Mouse (Mus musculus) spleen, adult 2 months (tissue): Measurements from ENCODE around the gene Smc3. TPM values are rescaled to one million over a fixed set of nuclear protein-coding genes. Genes with fewer than 3 reads are reported as not detected.
A peak's percentile ranks its signal among the peaks of the same experiment; 100 is the strongest.
"Not testable (repeated sequence)": the region's sequence is repeated elsewhere in the genome, so short reads cannot be mapped to it uniquely, and the experiment has no call there.

Experiments used
- DNase-seq, 2 experiments: peaks; one replicate each; pipeline versions ENCODE4 v3.0.0 to v3.0.0-alpha.2; 2012 to 2021; ENCODE audit warnings: low spot score in 2 of 2, low read depth in 1 of 2
- H3K27ac ChIP-seq: fragments of 200-500 bp; 2 replicates; pipeline ENCODE4 v1.5.1; 2012; ENCODE audit warnings: low read length, inconsistent platforms; ENCODE audit not compliant: insufficient read depth
- H3K27me3 ChIP-seq: fragments of 200-500 bp; 2 replicates; pipeline ENCODE4 v1.6.1; 2012; ENCODE audit warnings: mild to moderate bottlenecking, moderate library complexity, low read length, inconsistent platforms; ENCODE audit not compliant: control insufficient read depth, insufficient read depth
- H3K36me3 ChIP-seq: fragments of 200-500 bp; 2 replicates; pipeline ENCODE4 v1.6.1; 2012; ENCODE audit warnings: mild to moderate bottlenecking, low read length, inconsistent platforms; ENCODE audit not compliant: control insufficient read depth, insufficient read depth
- H3K4me1 ChIP-seq: fragments of 200-500 bp; 2 replicates; pipeline ENCODE4 v1.6.1; 2011; ENCODE audit warnings: inconsistent platforms; ENCODE audit not compliant: control insufficient read depth, insufficient read depth, insufficient read length
- H3K4me3 ChIP-seq: fragments of 200-500 bp; 2 replicates; pipeline ENCODE4 v1.5.1; 2011; ENCODE audit warnings: mild to moderate bottlenecking, inconsistent platforms; ENCODE audit not compliant: insufficient read depth, insufficient read length; ENCODE audit errors: extremely low read depth
- CTCF ChIP-seq: fragments of 200-500 bp; IDR thresholded peaks from 2 replicates; pipeline ENCODE4 v1.5.1; 2011; ENCODE audit warnings: mild to moderate bottlenecking, inconsistent platforms; ENCODE audit not compliant: insufficient read depth, insufficient read length, insufficient replicate concordance; ENCODE audit errors: extremely low read depth
- POLR2A ChIP-seq: fragments of 200-500 bp; IDR thresholded peaks from 2 replicates; pipeline ENCODE4 v1.6.1; 2011; ENCODE audit warnings: low read depth, low read length, inconsistent platforms
- WGBS: fragments of 180-500 bp; shearing (Covaris S2); methylation state at CpG from one replicate; pipeline ENCODE4 v1.1.7; 2018; 5-methylcytosine and 5-hydroxymethylcytosine counted together
- polyA plus RNA-seq: library from polyadenylated mRNA; depleted of rRNA; stranded (reverse); fragments of >200 nt; gene quantifications from 2 replicates; pipeline ENCODE4 v1.2.3, GENCODE M21; 2012

Gene Smc3
- polyA plus RNA-seq, 1 experiment, result 3.6 TPM

DNA sequence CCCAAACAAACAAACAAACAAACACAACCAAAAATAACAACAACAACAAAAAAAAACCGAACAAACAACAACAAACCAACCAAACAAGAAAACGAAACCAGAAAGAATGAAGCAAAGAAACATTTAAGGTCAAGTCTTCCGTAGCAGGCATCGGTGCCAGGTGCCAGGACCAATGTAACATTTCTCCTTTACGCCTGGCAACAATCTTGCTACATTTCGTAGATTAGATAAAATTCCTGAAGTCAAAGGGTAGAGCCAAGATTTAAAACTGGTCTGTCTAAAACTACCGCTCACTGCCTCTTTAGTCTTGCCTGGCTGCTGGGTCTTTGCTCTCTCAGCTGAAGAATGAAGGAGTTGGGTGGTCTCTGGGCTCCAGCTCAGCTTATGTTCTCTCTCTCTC lies 24.1 kb upstream of the Smc3 start:
- peaks cover 7% of the 10 kb centered on the region; the same call in 1 of the 2 replicates for H3K4me1 ChIP-seq
- TF ChIP-seq POLR2A (no peak), CTCF (no peak)
- H3K27ac ChIP-seq, result no peak overlapping the region
- no peaks in the 10 kb centered on the region for H3K27me3 ChIP-seq
- DNase-seq, result no peak
- H3K4me3 ChIP-seq, result no peak overlapping the region
- 89% methylated on average over 7 of the region's 7 CpGs for WGBS
- no peaks in the 10 kb centered on the region for H3K36me3 ChIP-seq

DNA sequence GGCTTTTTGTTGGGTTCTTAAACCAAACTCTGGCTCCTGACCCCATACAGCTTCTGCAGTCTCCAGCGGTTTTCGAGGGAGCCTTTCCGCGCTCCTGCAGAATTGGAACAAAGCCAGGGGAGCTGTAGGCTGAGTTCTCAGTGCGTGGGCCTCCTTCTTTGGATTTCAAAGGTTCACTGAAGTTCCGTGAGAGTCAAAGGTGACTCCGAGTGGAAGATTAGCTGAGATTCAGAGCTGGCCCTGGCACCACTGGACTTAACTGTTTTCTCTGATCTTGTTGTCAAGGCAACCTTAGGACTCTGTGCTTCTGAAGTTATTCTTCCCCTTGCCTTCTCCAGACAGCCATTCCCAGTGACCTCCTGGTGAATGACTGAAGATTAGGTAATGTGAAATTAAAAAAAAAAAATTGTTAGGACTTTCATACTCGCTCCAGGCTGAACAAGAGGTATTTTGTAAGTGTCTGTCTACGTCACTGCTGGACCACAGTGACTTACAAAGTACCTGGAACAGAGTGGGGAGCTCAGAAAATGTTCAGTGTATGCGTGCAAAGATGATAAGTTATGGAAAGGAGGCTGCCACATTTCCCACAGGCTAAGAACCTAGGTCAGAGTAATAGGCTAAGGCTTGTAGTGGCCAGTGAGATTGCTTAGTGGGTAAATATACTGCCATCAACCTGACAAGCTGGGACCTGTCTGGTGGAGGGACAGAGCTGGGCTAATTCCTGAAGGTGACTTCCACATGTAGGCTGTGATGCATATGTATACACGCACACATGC lies 23.0 kb upstream of the Smc3 start:
- H3K4me1 ChIP-seq, result 0 out of 2 replicates have a peak, but pooled peaks cover 2% of the 10 kb centered on the region
- TF ChIP-seq CTCF, result no peak
- TF ChIP-seq POLR2A, result no peak
- WGBS, result 86% methylated on average over 11 of the region's 11 CpGs
- no peaks in the 10 kb centered on the region for H3K27me3 ChIP-seq
- H3K36me3 ChIP-seq, result no peaks in the 10 kb centered on the region
- H3K4me3 ChIP-seq, result no peak overlapping the region
- no peak overlapping the region for H3K27ac ChIP-seq
- no peak for DNase-seq

DNA sequence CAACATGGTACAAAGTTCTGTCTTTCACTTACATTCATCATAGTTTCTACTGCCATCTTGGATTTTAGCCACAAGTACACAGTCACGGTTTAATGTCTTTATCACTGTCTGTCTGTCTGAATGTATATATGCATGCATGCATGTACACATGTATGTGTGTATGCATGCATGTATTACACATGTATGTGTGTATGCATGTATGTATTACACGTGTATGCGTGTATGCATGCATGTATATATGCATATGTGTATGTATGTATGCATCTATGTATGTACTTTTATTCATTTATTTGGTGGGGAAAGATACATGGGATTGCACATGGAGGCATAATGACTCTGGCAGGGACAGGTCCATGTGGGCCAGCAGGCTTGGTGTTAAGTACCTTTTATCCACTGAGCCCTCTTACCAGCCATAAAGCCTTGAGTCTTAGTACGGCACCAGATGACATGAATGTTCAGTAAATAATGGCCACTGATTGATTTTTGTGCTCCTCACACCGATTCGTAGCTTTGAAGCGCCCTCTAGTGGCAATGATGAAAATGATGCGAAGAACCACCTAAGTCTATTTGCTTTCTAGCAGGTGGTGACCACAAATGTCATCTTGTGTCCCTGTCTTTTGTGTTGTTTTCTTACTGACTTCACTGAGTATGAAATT lies 21.5 kb upstream of the Smc3 start:
- H3K27ac ChIP-seq, result no peak overlapping the region
- H3K4me1 ChIP-seq, result 0 out of 2 replicates have a peak, but pooled peaks cover 2% of the 10 kb centered on the region
- peak; percentile 49; the same call in 1 of the 2 replicates for TF ChIP-seq CTCF
- TF ChIP-seq POLR2A, result no peak
- no peaks in the 10 kb centered on the region for H3K27me3 ChIP-seq
- H3K4me3 ChIP-seq, result no peak overlapping the region
- WGBS, result 17% methylated on average over 8 of the region's 8 CpGs
- peak; percentile 65 to 70 for DNase-seq
- no peaks in the 10 kb centered on the region for H3K36me3 ChIP-seq

DNA sequence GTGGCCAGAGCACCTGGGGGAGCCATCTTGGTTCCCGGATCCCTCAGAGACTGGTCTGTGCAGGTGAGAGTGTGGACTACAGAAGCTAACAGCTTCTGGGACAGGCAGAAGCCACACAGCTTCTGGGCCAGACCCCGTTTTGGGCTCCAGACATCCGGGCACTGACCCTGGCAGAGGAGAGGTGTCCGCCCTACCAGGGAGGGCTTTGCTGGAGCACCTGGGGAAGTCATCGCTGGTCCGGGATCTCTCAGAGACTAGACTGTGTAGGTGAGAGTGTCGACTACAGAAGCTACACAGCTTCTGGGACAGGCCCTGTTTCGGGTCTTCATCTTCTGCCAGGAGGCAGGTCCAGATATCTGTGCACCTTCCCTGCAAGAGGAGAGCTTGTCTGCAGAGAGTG lies 19.9 kb upstream of the Smc3 start:
- WGBS, result 85% methylated on average over 8 of the region's 8 CpGs

DNA sequence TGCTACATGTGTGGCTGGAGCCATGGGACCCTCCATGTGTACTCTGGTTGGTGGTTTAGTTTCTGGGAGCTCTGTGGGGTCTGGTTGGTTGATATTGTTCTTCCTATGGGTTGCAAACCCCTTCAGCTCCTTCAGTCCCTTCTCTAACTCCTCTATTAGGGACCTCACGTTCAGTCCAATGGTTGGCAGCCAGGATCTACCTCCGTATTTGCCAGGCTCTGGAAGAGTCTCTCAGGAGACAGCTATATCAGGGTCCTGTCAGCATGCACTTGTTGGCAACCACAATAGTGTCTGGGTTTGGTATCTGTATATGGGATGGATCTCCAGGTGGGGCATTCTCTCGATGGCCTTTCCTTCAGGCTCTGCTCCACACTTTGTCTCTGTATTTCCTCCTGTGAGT lies 12.5 kb upstream of the Smc3 start:
- not testable (repeated sequence) for H3K27ac ChIP-seq, H3K4me3 ChIP-seq, H3K36me3 ChIP-seq, H3K4me1 ChIP-seq, DNase-seq, H3K27me3 ChIP-seq
- 96% methylated on average over 3 of the region's 3 CpGs for WGBS

More for the DNA sequence above, 19.9 kb upstream of the Smc3 start:
- not testable (repeated sequence) for H3K27ac ChIP-seq, H3K36me3 ChIP-seq, H3K4me1 ChIP-seq, H3K27me3 ChIP-seq, DNase-seq, H3K4me3 ChIP-seq

DNA sequence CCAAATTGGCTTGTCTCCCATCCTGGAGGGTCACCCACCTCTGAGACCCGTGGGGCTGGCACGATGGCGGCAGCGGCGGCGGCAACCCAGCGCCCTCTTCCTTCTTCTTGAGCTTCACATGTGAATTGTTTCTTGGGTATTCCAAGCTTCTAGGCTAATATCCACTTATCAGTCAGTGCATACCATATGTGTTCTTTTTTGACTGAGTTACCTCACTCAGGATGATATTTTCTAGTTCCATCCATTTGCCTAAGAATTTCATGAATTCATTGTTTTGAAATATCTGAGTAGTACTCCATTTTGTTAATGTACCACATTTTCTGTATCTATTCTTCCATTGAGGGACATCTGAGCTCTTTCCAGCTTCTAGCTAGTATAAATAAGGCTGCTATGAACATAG lies 11.2 kb upstream of the Smc3 start, which contains the start of gene Nutf2-ps1:
TSS of gene Nutf2-ps1 (minus strand) at position 101 of the 400 bp plus-strand sequence.
- H3K27ac ChIP-seq, H3K4me1 ChIP-seq, H3K36me3 ChIP-seq, H3K27me3 ChIP-seq, DNase-seq, H3K4me3 ChIP-seq: not testable (repeated sequence)
- WGBS, result 98% methylated on average over 7 of the region's 7 CpGs

DNA sequence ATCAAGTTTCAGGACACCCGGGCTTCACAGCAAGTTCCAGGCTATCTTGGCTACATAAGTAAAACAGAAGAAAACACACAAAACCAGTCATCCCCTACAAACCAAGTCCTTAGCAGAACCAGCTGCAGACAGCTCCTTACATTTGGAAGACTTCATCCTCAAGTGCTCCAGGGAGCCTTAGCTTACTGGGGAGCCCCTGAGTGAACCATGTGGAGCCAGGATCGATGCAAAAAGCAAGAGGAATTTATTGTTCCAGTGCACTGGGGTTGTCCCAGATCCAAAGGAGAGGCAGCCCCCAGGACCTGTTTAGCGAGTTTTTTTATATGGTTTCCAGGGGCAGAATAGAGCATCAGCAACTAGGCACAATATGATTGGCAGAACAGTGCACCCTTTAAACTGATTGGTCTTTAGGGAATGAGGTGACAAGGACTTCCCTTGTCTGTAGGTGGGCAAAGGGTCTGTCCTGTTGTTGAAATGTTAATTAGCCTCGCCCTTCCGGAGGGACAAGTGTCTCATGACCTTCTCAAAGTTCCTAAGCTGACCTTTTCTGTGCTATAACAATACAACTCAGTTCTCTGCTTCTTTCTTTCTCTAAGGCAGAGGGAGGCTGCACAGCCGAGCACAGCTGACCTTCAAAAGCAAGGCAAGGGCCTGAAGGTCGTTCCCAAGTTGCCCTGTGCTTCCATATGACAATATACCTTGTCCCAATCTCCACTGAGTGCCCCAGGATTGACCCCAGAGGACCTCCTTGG lies 3.3 kb upstream of the Smc3 start:
- Histone ChIP-seq H3K27ac (no peak overlapping the region), H3K4me1 (no peaks in the 10 kb centered on the region; the same call in 1 of the 2 replicates), H3K4me3 (no peak overlapping the region), H3K27me3 (no peaks in the 10 kb centered on the region), H3K36me3 (no peaks in the 10 kb centered on the region)
- TF ChIP-seq POLR2A (no peak), CTCF (no peak)
- no peak for DNase-seq
- WGBS, result 91% methylated on average over 7 of the region's 7 CpGs
